In the genomic region with DNA sequence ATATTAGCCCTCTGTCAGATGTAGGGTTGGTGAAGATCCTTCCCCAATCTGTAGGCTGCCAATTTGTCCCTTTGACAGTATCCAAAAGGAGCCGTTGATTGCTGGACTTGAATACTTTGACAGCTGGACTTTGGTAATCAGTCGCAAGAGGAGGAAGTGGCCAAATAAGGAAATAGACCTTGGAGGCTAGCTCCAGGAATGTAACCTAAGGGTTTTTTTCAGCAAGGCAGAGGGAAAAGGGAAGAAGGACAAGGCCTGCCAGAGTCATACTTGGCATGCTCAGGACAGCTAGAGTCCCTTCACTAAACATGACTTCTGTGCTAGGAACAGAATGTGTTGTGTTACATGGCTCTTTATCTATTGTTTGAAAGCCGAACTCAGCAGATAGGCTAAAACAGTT, we compare ENCODE assay signal across 23 mouse cellular contexts. TPM values are rescaled to one million over a fixed set of nuclear protein-coding genes. Genes with fewer than 3 reads are reported as not detected.
DNase-seq lines count a peak whose midpoint lies in the region; ATAC-seq and TF ChIP-seq lines count a peak whose summit lies in the region.
"Had no signal": no experiment of that assay in that cellular context is flagged by ENCODE, and none has a peak within 500 bp of the region (broad histone marks: within the 10 kb centered on the region; RNA-seq: fewer than 3 reads in every experiment).

No protein-coding gene starts in this region.

- no peak for TF ChIP-seq POLR2A in heart, adult 2 months (IDR thresholded peaks at IDR 0.05; ENCODE audit: insufficient read depth, low read depth, low read length)

- H3K9ac ChIP-seq in heart, postnatal 0 days (replicated peaks; ENCODE audit: low read depth, low read length), result no peak overlapping the region
- no peak overlapping the region for H3K9ac ChIP-seq in heart, adult 2 months (ENCODE audit: low read depth, low read length)
- H3K9ac ChIP-seq in lung, embryonic 14.5 days, result no peak overlapping the region
- H3K9ac ChIP-seq: embryonic facial prominence, embryonic 13.5 days; forebrain, embryonic 15.5 days; hindbrain, embryonic 15.5 days; intestine, embryonic 15.5 days; liver, embryonic 12.5 days; neural tube, embryonic 12.5 days had no signal

- intact Hi-C loops in heart, adult 2 months (cut with DNase I), result loop anchor here (10.0 kb wide), 2 partner anchors 114 to 834 kb away; no protein-coding TSS in a partner anchor

- ATAC-seq in heart, postnatal 0 days (ENCODE audit: insufficient read depth, low read depth), result no peak
- ATAC-seq in lung, embryonic 14.5 days (ENCODE audit: insufficient read depth), result no peak
- ATAC-seq: forebrain, embryonic 15.5 days; intestine, embryonic 15.5 days; liver, embryonic 12.5 days had no signal

- H3K9me3 ChIP-seq in heart, postnatal 0 days (replicated peaks; ENCODE audit: control insufficient read depth, low read length), result no peaks in the 10 kb centered on the region
- no peaks in the 10 kb centered on the region for H3K9me3 ChIP-seq in lung, embryonic 14.5 days (ENCODE audit: low read depth, low read length)
- H3K9me3 ChIP-seq: embryonic facial prominence, embryonic 13.5 days; forebrain, embryonic 15.5 days; hindbrain, embryonic 15.5 days; intestine, embryonic 15.5 days; limb, embryonic 10.5 days; liver, embryonic 12.5 days; neural tube, embryonic 12.5 days had no signal

- H3K79me2 ChIP-seq in heart, adult 2 months (replicated peaks; ENCODE audit: control insufficient read depth, insufficient read depth, low read length), result no peaks in the 10 kb centered on the region

- no peak for TF ChIP-seq CTCF in heart, postnatal 0 days (IDR thresholded peaks at IDR 0.05; ENCODE audit: low read depth)
- TF ChIP-seq CTCF in heart, adult 2 months (IDR thresholded peaks at IDR 0.05), result no peak
- TF ChIP-seq CTCF in lung, embryonic 14.5 days (IDR thresholded peaks at IDR 0.05; ENCODE audit: low read depth), result no peak

- no peak for TF ChIP-seq EP300 in heart, postnatal 0 days (IDR thresholded peaks at IDR 0.05; ENCODE audit: low read depth)
- no peak for TF ChIP-seq EP300 in heart, adult 2 months (IDR thresholded peaks at IDR 0.05; ENCODE audit: insufficient read depth, low read depth, low read length)

- H3K36me3 ChIP-seq in heart, postnatal 0 days (replicated peaks; ENCODE audit: control insufficient read depth, insufficient read depth, low read length), result no peaks in the 10 kb centered on the region
- H3K36me3 ChIP-seq in heart, adult 2 months (ENCODE audit: control insufficient read depth, insufficient read depth, low read length), result no peaks in the 10 kb centered on the region
- H3K36me3 ChIP-seq in lung, embryonic 14.5 days (ENCODE audit: insufficient read depth), result no peaks in the 10 kb centered on the region
- H3K36me3 ChIP-seq: embryonic facial prominence, embryonic 13.5 days; forebrain, embryonic 15.5 days; hindbrain, embryonic 15.5 days; intestine, embryonic 15.5 days; limb, embryonic 10.5 days; liver, embryonic 12.5 days; neural tube, embryonic 12.5 days had no signal

- H3K4me3 ChIP-seq in heart, postnatal 0 days (ENCODE audit: low read depth, low read length), result no peak overlapping the region
- no peak overlapping the region for H3K4me3 ChIP-seq in heart, adult 2 months
- no peak overlapping the region for H3K4me3 ChIP-seq in lung, embryonic 14.5 days (ENCODE audit: low read depth, low read length)
- H3K4me3 ChIP-seq: embryonic facial prominence, embryonic 13.5 days; forebrain, embryonic 15.5 days; hindbrain, embryonic 15.5 days; intestine, embryonic 15.5 days; left cerebral cortex, adult 2 months; limb, embryonic 10.5 days; liver, embryonic 12.5 days; neural tube, embryonic 12.5 days had no signal

- H3K4me1 ChIP-seq in heart, postnatal 0 days (ENCODE audit: control insufficient read depth, insufficient read depth), result no peaks in the 10 kb centered on the region
- peaks cover 1% of the 10 kb centered on the region; the same call in 1 of the 2 replicates for H3K4me1 ChIP-seq in heart, adult 2 months (ENCODE audit: control insufficient read depth, insufficient read depth, low read length)
- no peaks in the 10 kb centered on the region for H3K4me1 ChIP-seq in lung, embryonic 14.5 days (ENCODE audit: insufficient read depth)
- H3K4me1 ChIP-seq: embryonic facial prominence, embryonic 13.5 days; forebrain, embryonic 15.5 days; hindbrain, embryonic 15.5 days; intestine, embryonic 15.5 days; limb, embryonic 10.5 days; liver, embryonic 12.5 days; neural tube, embryonic 12.5 days had no signal

- peak overlapping the region; percentile 51 for H3K27ac ChIP-seq in heart, postnatal 0 days (ENCODE audit: low read depth)
- H3K27ac ChIP-seq in heart, adult 2 months, result no peak overlapping the region
- no peak overlapping the region for H3K27ac ChIP-seq in lung, embryonic 14.5 days (ENCODE audit: low read depth)
- H3K27ac ChIP-seq: embryonic facial prominence, embryonic 13.5 days; forebrain, embryonic 15.5 days; hindbrain, embryonic 15.5 days; intestine, embryonic 15.5 days; left cerebral cortex, adult 2 months; limb, embryonic 10.5 days; liver, embryonic 12.5 days; neural tube, embryonic 12.5 days had no signal

- no peaks in the 10 kb centered on the region for H3K27me3 ChIP-seq in heart, postnatal 0 days (ENCODE audit: control insufficient read depth, insufficient read depth, low read length)
- no peaks in the 10 kb centered on the region for H3K27me3 ChIP-seq in heart, adult 2 months (ENCODE audit: control insufficient read depth, insufficient read depth, low read length)
- H3K27me3 ChIP-seq in lung, embryonic 14.5 days (ENCODE audit: insufficient read depth, low read length), result no peaks in the 10 kb centered on the region
- H3K27me3 ChIP-seq: embryonic facial prominence, embryonic 13.5 days; forebrain, embryonic 15.5 days; hindbrain, embryonic 15.5 days; intestine, embryonic 15.5 days; liver, embryonic 12.5 days; neural tube, embryonic 12.5 days had no signal

- DNase-seq in heart, postnatal 0 days (ENCODE audit: low spot score), result no peak
- DNase-seq in heart, adult 2 months, result no peak
- peak; percentile 25 for DNase-seq in lung, embryonic 14.5 days
- DNase-seq in lung, postnatal 4 days, result no peak
- peak; percentile 16 for DNase-seq in adrenal gland, postnatal 14 days
- peak; percentile 41 for DNase-seq in lung, postnatal 25 days (ENCODE audit: low spot score)
- no peak for DNase-seq in thymus, postnatal 10 days (ENCODE audit: low spot score in 2 of 2)
- DNase-seq: cerebellum, adult 9-10 months; gastrocnemius, postnatal 25 days; heart, postnatal 4 days; kidney, postnatal 25 days; layer of hippocampus, adult 9-11 months; right cerebral cortex, adult 18-20 months; thymus, postnatal 36 days had no signal

- 33% methylated on average over 3 of the region's 3 CpGs for WGBS in heart, postnatal 0 days
- WGBS in heart, adult 2 months, result 32% methylated on average over 3 of the region's 3 CpGs
- 46% methylated on average over 3 of the region's 3 CpGs for WGBS in lung, embryonic 14.5 days

- H3K4me2 ChIP-seq in heart, postnatal 0 days (ENCODE audit: low read depth, low read length), result no peak overlapping the region
- no peak overlapping the region for H3K4me2 ChIP-seq in lung, embryonic 14.5 days
- H3K4me2 ChIP-seq: embryonic facial prominence, embryonic 13.5 days; forebrain, embryonic 15.5 days; hindbrain, embryonic 15.5 days; intestine, embryonic 15.5 days; liver, embryonic 12.5 days; midbrain, embryonic 11.5 days; neural tube, embryonic 12.5 days had no signal

RNA-seq across cellular contexts. Expression of a gene that starts 7.7 kb away (rescaled TPM):
- total RNA-seq in heart, postnatal 0 days (2014; rRNA removed; ENCODE audit: low replicate concordance), result not detected in 2 replicates
- polyA plus RNA-seq in heart, postnatal 0 days (2015; fragmentation: Nextera tagmentation; extraction: Ambion mirVana), result 0.12 and 0.16 TPM in 2 replicates
- not detected for total RNA-seq in heart, adult 2 months (2021)
- polyA plus RNA-seq in heart, adult 2 months (2012; rRNA removed), result not detected in 2 replicates
- 0.38 TPM in 1 of 2 replicates, not detected in the other for polyA plus RNA-seq in lung, embryonic 14.5 days (2014; fragmentation: Nextera tagmentation; extraction: Ambion mirVana)
- total RNA-seq in adrenal gland, postnatal 14 days (2021), result not detected in 2 replicates
- total RNA-seq: gastrocnemius, postnatal 25 days; heart, postnatal 4 days; left cerebral cortex, adult 2 months had no signal
- polyA plus RNA-seq: embryonic facial prominence, embryonic 13.5 days; forebrain, embryonic 15.5 days; intestine, embryonic 15.5 days; limb, embryonic 10.5 days; liver, embryonic 12.5 days; midbrain, embryonic 11.5 days; neural tube, embryonic 12.5 days had no signal

RNA-seq across cellular contexts. Expression of a gene that starts 11.2 kb away (rescaled TPM):
- 0.04 TPM in 1 of 2 replicates, not detected in the other for total RNA-seq in heart, postnatal 0 days (2014; rRNA removed; ENCODE audit: low replicate concordance)
- polyA plus RNA-seq in heart, postnatal 0 days (2015; fragmentation: Nextera tagmentation; extraction: Ambion mirVana), result 0.04 TPM in 2 replicates
- not detected for total RNA-seq in heart, adult 2 months (2021)
- polyA plus RNA-seq in heart, adult 2 months (2012; rRNA removed), result 0.04 and 0.09 TPM in 2 replicates
- polyA plus RNA-seq in lung, embryonic 14.5 days (2014; fragmentation: Nextera tagmentation; extraction: Ambion mirVana), result 0.12 and 0.34 TPM in 2 replicates
- 0.15 and 0.22 TPM in 2 replicates for total RNA-seq in adrenal gland, postnatal 14 days (2021)
- total RNA-seq: gastrocnemius, postnatal 25 days had no signal
- polyA plus RNA-seq: intestine, embryonic 15.5 days had no signal

RNA-seq across cellular contexts. Expression of a gene that starts 18.0 kb away (rescaled TPM):
- 12.3 and 14.9 TPM in 2 replicates for total RNA-seq in heart, postnatal 0 days (2014; rRNA removed; ENCODE audit: low replicate concordance)
- 4.6 and 4.7 TPM in 2 replicates for polyA plus RNA-seq in heart, postnatal 0 days (2015; fragmentation: Nextera tagmentation; extraction: Ambion mirVana)
- total RNA-seq in heart, adult 2 months (2021), result 1 to 10 TPM; 4.5 to 6.8 TPM
- 4.9 and 6.7 TPM in 2 replicates for polyA plus RNA-seq in heart, adult 2 months (2012; rRNA removed)
- polyA plus RNA-seq in lung, embryonic 14.5 days (2014; fragmentation: Nextera tagmentation; extraction: Ambion mirVana), result 18.9 and 21.2 TPM in 2 replicates
- total RNA-seq in adrenal gland, postnatal 14 days (2021), result 22.9 and 25.2 TPM in 2 replicates

RNA-seq across cellular contexts. Expression of a gene that starts 59.6 kb away (rescaled TPM):
- not detected in 2 replicates for total RNA-seq in heart, postnatal 0 days (2014; rRNA removed; ENCODE audit: low replicate concordance)
- 0.05 TPM in 1 of 2 replicates, not detected in the other for polyA plus RNA-seq in heart, postnatal 0 days (2015; fragmentation: Nextera tagmentation; extraction: Ambion mirVana)
- total RNA-seq in heart, adult 2 months (2021), result not detected
- polyA plus RNA-seq in heart, adult 2 months (2012; rRNA removed), result 0.04 and 0.29 TPM in 2 replicates
- polyA plus RNA-seq in lung, embryonic 14.5 days (2014; fragmentation: Nextera tagmentation; extraction: Ambion mirVana), result 0.25 and 0.28 TPM in 2 replicates
- total RNA-seq in adrenal gland, postnatal 14 days (2021), result 0.26 and 0.52 TPM in 2 replicates
- total RNA-seq: gastrocnemius, postnatal 25 days had no signal
- polyA plus RNA-seq: embryonic facial prominence, embryonic 13.5 days; intestine, embryonic 15.5 days; limb, embryonic 10.5 days; liver, embryonic 12.5 days; midbrain, embryonic 11.5 days; neural tube, embryonic 12.5 days had no signal

Comparison
In these comparisons a context has a peak if more than half of its experiments do, and no peak if none do; other contexts are left out.
1. DNase-seq: peak in lung, embryonic 14.5 days (single experiment), adrenal gland, postnatal 14 days (single experiment) and lung, postnatal 25 days (single experiment); none in heart, postnatal 0 days (single experiment), heart, adult 2 months (0 of 2), lung, postnatal 4 days (0 of 2) and thymus, postnatal 10 days (0 of 2).